Mouse (Mus musculus): Measurements from ENCODE around the gene Hscb.
A peak's percentile ranks its signal among the peaks of the same experiment; 100 is the strongest.
"Not testable (repeated sequence)": the region's sequence is repeated elsewhere in the genome, so short reads cannot be mapped to it uniquely, and the experiment has no call there.

The Hscb gene

GRCm38 (mm10) chr5:110839678-110840365, at the start of gene Hscb, which contains the start of gene Chek2:
Gene Hscb, minus strand, starts transcription at chr5:110839777.
Gene Chek2, plus strand, starts transcription at chr5:110839979.
- DNase-seq (ENCODE audit: low spot score in 2 of 2): peak; percentile 96 to 98

DNA sequence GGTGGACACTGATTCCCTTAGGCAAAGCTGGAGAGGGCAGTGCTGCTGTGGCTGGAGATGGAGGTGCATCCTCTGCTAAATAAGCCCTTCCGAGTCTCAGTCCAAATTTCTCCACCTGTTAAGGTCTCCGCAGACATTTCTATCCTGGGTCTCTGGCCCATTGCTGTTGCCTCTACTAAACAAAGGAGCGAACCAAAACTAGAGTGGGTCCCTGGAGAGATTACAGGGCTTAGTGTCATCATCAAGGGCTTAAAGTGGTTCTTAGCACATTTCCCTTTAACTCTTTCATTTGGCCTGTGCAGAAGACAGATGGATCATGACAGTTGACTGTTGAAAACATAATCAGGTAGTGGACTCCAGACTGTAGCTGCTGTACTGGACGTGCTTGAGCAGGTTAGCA, 49.0 kb upstream of the Hscb start:
- DNase-seq (ENCODE audit: low spot score in 2 of 2): no peak

GRCm38 (mm10) chr5:110879584-110880374, 40.2 kb upstream of the Hscb start, which contains the start of gene Ttc28:
Gene Ttc28, plus strand, starts transcription at chr5:110879803.
- DNase-seq (ENCODE audit: low spot score in 2 of 2): peak; percentile 79 to 88

DNA sequence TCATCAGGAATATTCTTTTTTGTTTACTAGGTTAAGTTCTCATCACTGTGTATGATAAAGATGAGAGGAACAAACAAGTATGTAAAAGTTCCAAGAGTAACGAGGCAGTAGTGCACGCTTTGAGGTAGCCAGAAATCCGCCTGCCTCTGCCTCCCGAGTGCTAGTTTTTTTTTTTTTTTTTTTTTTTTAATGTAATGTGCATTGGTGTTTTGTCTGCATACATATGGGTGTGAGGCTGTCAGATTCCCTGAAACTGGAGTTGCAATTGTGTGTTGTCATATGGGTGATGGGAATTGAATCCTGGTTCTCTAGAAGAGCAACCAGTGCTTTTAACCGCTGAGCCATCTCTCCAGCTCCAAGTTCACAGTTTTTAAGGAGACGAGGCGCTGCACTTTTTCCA, 39.5 kb upstream of the Hscb start:
- no peak for DNase-seq (ENCODE audit: low spot score in 2 of 2)

GRCm38 (mm10) chr5:110878526-110878925, 38.9 kb upstream of the Hscb start:
- DNase-seq (ENCODE audit: low spot score in 2 of 2): not testable (repeated sequence)

DNA sequence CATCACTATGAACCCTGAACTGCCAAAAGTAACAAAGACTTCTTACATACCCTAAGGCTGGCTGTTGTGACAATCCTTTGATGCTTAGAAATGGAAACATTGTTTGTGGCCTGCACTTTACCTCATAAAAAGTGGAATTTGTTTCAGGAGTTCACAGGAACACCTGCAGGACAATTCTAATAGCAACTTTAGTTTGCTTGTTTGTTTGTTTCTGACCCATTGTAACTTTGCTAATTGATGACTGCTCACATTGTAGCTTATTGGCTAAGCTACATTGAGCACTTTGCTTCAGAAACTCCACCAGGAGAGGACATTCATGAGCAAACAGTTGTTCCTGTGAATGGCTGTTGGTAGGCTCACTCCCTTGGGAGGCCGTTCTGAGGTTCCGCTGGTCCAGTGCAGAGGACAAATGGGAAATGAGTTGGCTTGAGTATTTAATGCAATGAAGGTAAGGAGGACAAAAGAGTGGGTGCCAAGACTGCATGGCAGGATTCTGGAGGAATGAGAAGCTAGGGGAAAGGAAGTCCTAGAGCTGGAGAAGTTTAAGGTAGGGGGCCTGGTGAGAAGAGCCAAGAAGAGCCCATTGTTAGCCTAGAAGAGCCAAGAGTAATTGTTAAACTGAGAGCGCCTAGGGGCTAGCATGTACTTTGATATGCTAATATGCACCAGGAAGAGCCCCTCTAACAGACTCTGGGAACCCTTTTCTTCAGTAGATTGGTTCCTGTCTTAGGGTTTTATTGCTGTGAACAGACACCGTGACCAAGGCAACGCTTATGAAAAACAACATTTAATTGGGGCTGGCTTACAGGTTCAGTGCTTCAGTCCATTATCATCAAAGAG, 38.3 kb upstream of the Hscb start:
- DNase-seq (ENCODE audit: low spot score in 2 of 2): no peak

GRCm38 (mm10) chr5:110875286-110875685, 35.7 kb upstream of the Hscb start:
- no peak for DNase-seq (ENCODE audit: low spot score in 2 of 2)

DNA sequence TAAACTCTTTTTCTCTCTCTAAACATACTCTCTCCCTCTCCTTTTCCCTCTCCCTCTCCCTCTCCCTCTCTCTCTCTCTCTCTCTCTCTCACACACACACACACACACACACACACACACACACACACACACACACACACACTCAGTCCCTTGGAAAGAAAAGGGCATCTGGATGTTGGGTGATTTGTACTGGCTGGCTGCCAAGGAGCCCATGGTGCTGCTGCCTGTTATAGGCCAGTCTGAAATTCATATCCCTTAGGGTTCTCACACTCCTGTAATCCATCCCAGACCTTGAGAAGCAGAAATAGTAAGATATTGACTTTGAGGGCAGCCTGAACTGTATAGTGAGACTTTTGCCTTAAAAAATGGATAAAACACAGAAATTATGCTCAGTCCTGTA, 35.1 kb upstream of the Hscb start:
- DNase-seq (ENCODE audit: low spot score in 2 of 2): no peak

DNA sequence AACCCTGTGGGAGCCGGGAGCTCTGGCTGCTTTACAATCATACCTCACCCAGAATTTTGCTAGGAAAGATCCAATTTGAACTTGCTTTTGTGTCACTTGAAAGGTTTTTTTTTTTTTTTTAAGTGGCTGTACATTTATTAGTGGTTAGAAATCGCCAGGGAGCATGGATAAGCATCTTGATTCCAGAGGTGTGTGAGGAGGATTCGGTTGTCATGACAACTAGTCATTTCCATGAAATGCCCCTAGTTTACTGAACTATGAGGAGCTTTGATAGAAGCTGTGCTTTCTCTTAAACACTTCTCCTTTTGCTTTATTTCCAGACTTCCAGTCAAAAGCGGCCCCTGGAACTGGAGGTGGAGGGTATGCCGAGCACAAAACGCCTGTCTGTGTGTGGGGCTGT, 33.6 kb upstream of the Hscb start:
- DNase-seq (ENCODE audit: low spot score in 2 of 2): no peak

- no peak for DNase-seq (ENCODE audit: low spot score in 2 of 2)
These were observed 29.7 kb upstream of the Hscb start for GRCm38 (mm10) chr5:110869242-110869669.

- no peak for DNase-seq (ENCODE audit: low spot score in 2 of 2)
These were observed 28.9 kb upstream of the Hscb start for GRCm38 (mm10) chr5:110868460-110868859.

- no peak for DNase-seq (ENCODE audit: low spot score in 2 of 2)
These were observed 20.9 kb upstream of the Hscb start for GRCm38 (mm10) chr5:110860445-110860844.

GRCm38 (mm10) chr5:110859013-110859650, 19.6 kb upstream of the Hscb start:
- DNase-seq (ENCODE audit: low spot score in 2 of 2): peak in 1 of 2 experiments; percentile 32

- no peak for DNase-seq (ENCODE audit: low spot score in 2 of 2)
These were observed 17.5 kb upstream of the Hscb start for GRCm38 (mm10) chr5:110857091-110857490.

DNA sequence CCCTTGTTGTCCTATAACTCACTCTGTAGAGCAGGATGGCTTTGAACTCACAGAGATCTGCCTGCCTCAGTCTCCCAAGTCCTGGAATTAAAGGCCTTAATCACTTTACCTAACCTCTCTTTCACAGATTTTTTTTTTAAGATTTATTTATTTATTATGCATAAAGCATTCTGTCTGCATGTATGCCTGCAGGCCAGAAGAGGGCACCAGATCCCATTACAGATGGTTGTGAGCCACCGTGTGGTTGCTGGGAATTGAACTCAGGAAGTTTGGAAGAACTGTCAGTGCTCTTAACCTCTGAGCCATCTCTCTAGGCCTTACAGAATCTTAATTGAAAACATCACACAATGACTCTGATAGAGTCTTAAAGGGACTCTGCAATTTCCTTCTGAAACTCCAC, 13.4 kb upstream of the Hscb start:
- DNase-seq (ENCODE audit: low spot score in 2 of 2): no peak

GRCm38 (mm10) chr5:110841046-110841862, 1.7 kb upstream of the Hscb start:
- DNase-seq (ENCODE audit: low spot score in 2 of 2): no peak

DNA sequence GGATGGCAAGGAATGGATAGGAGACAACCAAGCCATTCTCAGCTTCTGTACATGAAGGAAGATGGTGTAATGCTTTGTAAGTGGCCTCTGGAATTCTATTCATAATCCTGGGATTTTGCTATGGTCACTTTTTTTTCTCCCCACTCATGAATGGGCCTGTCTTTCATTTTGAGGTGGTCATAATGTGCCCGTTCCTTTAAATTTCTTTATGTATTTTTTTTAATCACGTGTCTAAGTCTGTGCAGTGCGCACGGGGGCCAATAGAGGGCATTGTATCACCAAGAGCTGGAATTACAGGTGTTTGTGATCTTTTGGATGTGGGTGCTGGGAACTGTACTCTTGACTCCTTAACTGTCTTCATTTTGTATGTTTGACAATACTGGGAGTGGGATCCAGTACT, 888 bp upstream of the Hscb start:
- peak in 1 of 2 experiments; percentile 25 for DNase-seq (ENCODE audit: low spot score in 2 of 2)

DNA sequence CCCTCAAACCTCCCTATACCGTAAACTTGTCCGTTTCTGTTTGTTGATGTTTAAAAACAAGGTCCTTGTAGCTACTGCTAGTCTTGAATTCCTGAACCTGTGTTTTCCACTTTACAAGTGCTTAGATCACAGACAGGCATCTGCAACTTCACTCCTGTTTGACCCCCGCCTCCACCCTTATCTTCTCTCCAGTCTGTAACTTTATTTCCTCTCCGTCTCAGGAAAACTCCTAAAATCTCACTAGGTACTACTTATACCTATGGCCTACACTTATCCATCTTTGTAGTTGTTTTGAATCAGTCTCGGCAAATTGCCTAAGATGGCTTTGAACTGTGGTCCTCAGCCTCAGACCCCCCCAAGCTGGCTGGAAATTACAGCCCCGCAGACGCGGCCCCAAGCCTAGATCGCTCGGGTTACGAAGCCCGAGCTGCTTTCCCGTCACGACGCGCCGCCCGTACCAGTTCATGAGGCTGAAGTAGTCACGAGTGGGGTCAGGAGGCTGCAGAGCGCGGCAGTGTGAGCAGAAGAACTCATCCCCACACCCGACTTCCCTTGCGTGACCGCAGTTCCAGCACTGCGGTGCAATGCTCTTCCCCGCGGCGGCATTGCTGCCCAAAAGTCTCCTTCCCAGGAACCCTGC, 419 bp downstream of the Hscb start:
- no peak for DNase-seq (ENCODE audit: low spot score in 2 of 2)

DNA sequence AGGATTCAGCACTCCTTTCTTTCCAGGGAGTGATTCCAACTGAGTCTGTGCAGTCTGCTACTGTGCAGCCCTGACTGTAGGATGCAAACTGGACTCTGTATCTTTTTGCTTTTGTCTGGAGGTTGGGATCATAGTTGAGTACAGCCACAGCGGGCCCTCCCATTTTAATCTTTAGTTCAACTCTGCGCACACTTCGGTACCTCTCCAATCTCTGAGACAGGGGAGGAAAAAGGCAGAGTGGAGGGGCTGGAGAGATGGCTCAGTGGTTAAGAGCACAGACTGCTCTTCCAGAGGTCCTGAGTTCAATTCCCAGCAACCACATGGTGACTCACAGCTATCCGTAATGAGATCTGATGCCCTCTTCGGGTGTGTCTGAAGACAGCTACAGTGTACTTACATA, 1.6 kb downstream of the Hscb start:
- DNase-seq (ENCODE audit: low spot score in 2 of 2): not testable (repeated sequence)

GRCm38 (mm10) chr5:110835959-110836358, 3.6 kb downstream of the Hscb start:
- peak in 1 of 2 experiments; percentile 29 for DNase-seq (ENCODE audit: low spot score in 2 of 2)
